Mouse (Mus musculus): ENCODE results near the gene Troap. TPM values are rescaled to one million over a fixed set of nuclear protein-coding genes. Genes with fewer than 3 reads are reported as not detected.
"Not testable (repeated sequence)": the region's sequence is repeated elsewhere in the genome, so short reads cannot be mapped to it uniquely, and the experiment has no call there.

Gene Troap
- polyA plus RNA-seq, 1 experiment = 27.8 TPM

GRCm38 (mm10) chr15:99065557-99066165 is 8.7 kb upstream of the Troap start:
- no peak overlapping the region for H3K4me3 ChIP-seq (replicated peaks)
- no peaks in the 10 kb centered on the region for H3K9me3 ChIP-seq
- peaks cover 60% of the 10 kb centered on the region for H3K27me3 ChIP-seq (replicated peaks)
- no peaks in the 10 kb centered on the region for H3K4me1 ChIP-seq
- TF ChIP-seq FLI1 (IDR thresholded peaks at IDR 0.05; ENCODE audit: low read length) (no peak), GATA1 (IDR thresholded peaks at IDR 0.05; ENCODE audit: borderline replicate concordance, low read length) (no peak)
- no peaks in the 10 kb centered on the region for H3K36me3 ChIP-seq (replicated peaks; ENCODE audit: low read length)

- Histone ChIP-seq H3K36me3 (replicated peaks; ENCODE audit: low read length) (peaks cover 6% of the 10 kb centered on the region), H3K4me1 (peaks cover 32% of the 10 kb centered on the region), H3K9me3 (no peaks in the 10 kb centered on the region), H3K27me3 (replicated peaks) (peaks cover 19% of the 10 kb centered on the region), H3K4me3 (replicated peaks) (no peak overlapping the region)
- TF ChIP-seq GATA1 (IDR thresholded peaks at IDR 0.05; ENCODE audit: borderline replicate concordance, low read length) (no peak), FLI1 (IDR thresholded peaks at IDR 0.05; ENCODE audit: low read length) (no peak)
Measured at GRCm38 (mm10) chr15:99071988-99072387, 2.4 kb upstream of the Troap start.

- Histone ChIP-seq H3K27me3 (replicated peaks) (peaks cover 2% of the 10 kb centered on the region), H3K36me3 (replicated peaks; ENCODE audit: low read length) (peaks cover 29% of the 10 kb centered on the region), H3K9me3 (no peaks in the 10 kb centered on the region), H3K4me3 (replicated peaks) (peak overlapping the region; percentile 90), H3K4me1 (peaks cover 51% of the 10 kb centered on the region)
- TF ChIP-seq FLI1 (IDR thresholded peaks at IDR 0.05; ENCODE audit: low read length) (0 out of 2 replicates have a peak, but pooled peaks have one; percentile 10), GATA1 (IDR thresholded peaks at IDR 0.05; ENCODE audit: borderline replicate concordance, low read length) (no peak)
Measured at GRCm38 (mm10) chr15:99074600-99075333, 392 bp downstream of the Troap start.

GRCm38 (mm10) chr15:99076011-99076410 is 1.6 kb downstream of the Troap start:
- not testable (repeated sequence) for H3K27me3 ChIP-seq (replicated peaks); H3K9me3 ChIP-seq
- H3K4me3 ChIP-seq (replicated peaks) = peak overlapping the region; percentile 90
- H3K4me1 ChIP-seq = peaks cover 53% of the 10 kb centered on the region
- H3K36me3 ChIP-seq (replicated peaks; ENCODE audit: low read length) = peaks cover 42% of the 10 kb centered on the region

DNA sequence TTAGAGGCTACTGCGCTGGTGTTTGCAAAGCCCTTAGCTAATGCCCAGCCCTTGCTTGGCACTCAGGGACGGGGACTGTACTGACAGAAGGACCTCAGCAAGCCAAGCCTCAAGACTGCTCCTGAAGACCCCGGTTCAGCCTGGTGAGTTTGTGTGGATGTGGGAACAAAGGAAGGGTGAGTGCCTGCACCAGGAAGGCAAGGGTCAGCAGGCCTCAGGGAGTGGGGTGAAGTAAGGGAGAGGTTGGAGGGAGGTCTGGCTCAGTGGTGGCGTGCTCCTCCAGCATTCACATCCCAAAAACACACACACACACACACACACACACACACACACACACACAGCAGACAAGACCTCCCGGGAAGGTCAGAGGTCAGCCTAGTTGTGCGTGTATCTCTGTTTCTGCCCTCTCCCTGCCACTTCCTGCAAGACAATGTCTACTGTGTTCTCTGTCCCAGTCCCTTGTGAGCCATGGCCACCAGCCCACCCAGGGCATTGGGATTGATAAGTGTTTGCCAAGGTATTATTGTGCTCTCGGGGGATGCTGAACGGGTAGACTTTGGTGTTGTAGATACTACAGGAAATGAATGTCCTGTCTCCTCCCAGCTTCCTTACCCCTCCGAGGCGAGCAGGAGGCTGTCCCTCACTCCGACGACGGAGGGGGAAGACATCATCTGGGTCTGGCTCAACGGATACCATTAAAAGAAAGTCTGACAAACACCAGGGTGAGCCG is 4.0 kb downstream of the Troap start:
- TF ChIP-seq FLI1 (IDR thresholded peaks at IDR 0.05; ENCODE audit: low read length) (no peak), GATA1 (IDR thresholded peaks at IDR 0.05; ENCODE audit: borderline replicate concordance, low read length) (no peak)
- Histone ChIP-seq H3K4me1 (peaks cover 52% of the 10 kb centered on the region), H3K27me3 (replicated peaks) (no peaks in the 10 kb centered on the region), H3K9me3 (no peaks in the 10 kb centered on the region), H3K4me3 (replicated peaks) (no peak overlapping the region), H3K36me3 (replicated peaks; ENCODE audit: low read length) (peaks cover 65% of the 10 kb centered on the region)

DNA sequence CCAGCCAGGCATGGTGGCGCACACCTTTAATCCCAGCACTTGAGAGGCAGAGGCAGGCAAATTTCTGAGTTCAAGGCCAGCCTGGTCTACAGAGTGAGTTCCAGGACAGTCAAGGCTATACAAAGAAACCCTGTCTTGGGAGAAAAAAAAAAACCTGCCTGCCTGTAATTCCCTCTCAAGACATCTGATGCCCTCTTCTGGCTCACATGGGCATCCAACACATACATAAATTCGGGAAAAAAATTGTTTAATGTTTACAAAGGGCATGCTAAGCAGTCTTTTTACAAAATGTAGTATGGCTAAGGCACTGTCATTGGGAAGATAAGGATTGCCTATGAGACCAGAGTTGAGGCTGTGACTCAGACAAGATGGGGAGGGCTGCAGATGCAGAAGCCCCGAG is 5.4 kb downstream of the Troap start:
- H3K36me3 ChIP-seq (replicated peaks; ENCODE audit: low read length) = peaks cover 72% of the 10 kb centered on the region
- H3K4me3 ChIP-seq (replicated peaks) = no peak overlapping the region

DNA sequence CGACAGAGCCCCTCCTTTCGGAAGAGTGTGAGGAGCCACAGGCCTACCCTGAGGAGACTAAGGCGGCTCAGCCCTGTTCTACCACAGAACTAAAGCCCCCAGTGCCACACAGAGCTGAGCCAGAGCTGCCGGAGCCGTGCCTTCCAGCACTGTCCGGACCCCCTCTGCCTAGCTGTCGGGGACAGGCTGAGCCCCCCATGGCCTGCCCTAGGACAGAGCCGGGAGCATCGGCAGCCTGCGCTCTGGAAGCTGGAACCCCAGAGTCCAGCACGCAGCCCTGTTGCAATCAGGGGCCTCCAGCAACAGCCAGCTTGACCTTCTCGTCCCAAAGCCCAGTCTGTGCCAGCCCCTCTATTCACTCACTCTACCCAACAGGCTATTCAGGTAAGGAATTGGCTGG is 7.9 kb downstream of the Troap start:
- TF ChIP-seq GATA1 (IDR thresholded peaks at IDR 0.05; ENCODE audit: borderline replicate concordance, low read length) = no peak
- TF ChIP-seq FLI1 (IDR thresholded peaks at IDR 0.05; ENCODE audit: low read length) = no peak
- Histone ChIP-seq H3K36me3 (replicated peaks; ENCODE audit: low read length) (peaks cover 62% of the 10 kb centered on the region), H3K27me3 (replicated peaks) (peaks cover 28% of the 10 kb centered on the region), H3K4me1 (peaks cover 42% of the 10 kb centered on the region), H3K4me3 (replicated peaks) (no peak overlapping the region), H3K9me3 (peaks cover 3% of the 10 kb centered on the region; the same call in 1 of the 2 replicates)

More for the DNA sequence above, 5.4 kb downstream of the Troap start:
- TF ChIP-seq FLI1 (IDR thresholded peaks at IDR 0.05; ENCODE audit: low read length) (no peak), GATA1 (IDR thresholded peaks at IDR 0.05; ENCODE audit: borderline replicate concordance, low read length) (no peak)
- Histone ChIP-seq H3K4me1 (peaks cover 58% of the 10 kb centered on the region), H3K9me3 (no peaks in the 10 kb centered on the region), H3K27me3 (replicated peaks) (peaks cover 5% of the 10 kb centered on the region)

- TF ChIP-seq FLI1 (IDR thresholded peaks at IDR 0.05; ENCODE audit: low read length) (no peak), GATA1 (IDR thresholded peaks at IDR 0.05; ENCODE audit: borderline replicate concordance, low read length) (no peak)
- peaks cover 6% of the 10 kb centered on the region; the same call in 1 of the 2 replicates for H3K9me3 ChIP-seq
- peaks cover 57% of the 10 kb centered on the region for H3K36me3 ChIP-seq (replicated peaks; ENCODE audit: low read length)
- H3K4me3 ChIP-seq (replicated peaks) = no peak overlapping the region
- H3K4me1 ChIP-seq = peaks cover 42% of the 10 kb centered on the region
- H3K27me3 ChIP-seq (replicated peaks) = peaks cover 33% of the 10 kb centered on the region
Measured at GRCm38 (mm10) chr15:99082840-99083239, 8.5 kb downstream of the Troap start.

- H3K4me3 ChIP-seq (replicated peaks) = no peak overlapping the region
- peaks cover 6% of the 10 kb centered on the region; the same call in 1 of the 2 replicates for H3K9me3 ChIP-seq
- TF ChIP-seq GATA1 (IDR thresholded peaks at IDR 0.05; ENCODE audit: borderline replicate concordance, low read length) (no peak), FLI1 (IDR thresholded peaks at IDR 0.05; ENCODE audit: low read length) (no peak)
- peaks cover 37% of the 10 kb centered on the region for H3K27me3 ChIP-seq (replicated peaks)
- H3K36me3 ChIP-seq (replicated peaks; ENCODE audit: low read length) = peaks cover 53% of the 10 kb centered on the region
- peaks cover 42% of the 10 kb centered on the region for H3K4me1 ChIP-seq
Measured at GRCm38 (mm10) chr15:99083258-99083657, 8.9 kb downstream of the Troap start.

Data from megakaryocyte, embryonic 14.5 days (primary cell).